Mouse (Mus musculus): ENCODE results near the gene Tmem234.

- TF ChIP-seq CTCF (IDR thresholded peaks at IDR 0.05; ENCODE audit: borderline replicate concordance, insufficient read depth, low read depth, low read length) (no peak; the same call in 1 of the 2 replicates), POLR2A (IDR thresholded peaks at IDR 0.05; ENCODE audit: borderline replicate concordance, insufficient read depth, low read length) (peak; percentile 97)
Measured at GRCm38 (mm10) chr4:129618786-129619691, 18.6 kb downstream of the Tmem234 start, which contains the start of gene Iqcc.

Data from cerebellum, adult 2 months (tissue).